Mouse (Mus musculus) hindbrain, embryonic 12.5 days (tissue): ENCODE data around the gene Rab25. TPM values are rescaled to one million over a fixed set of nuclear protein-coding genes. Genes with fewer than 3 reads are reported as not detected.

Experiments
- microRNA counts: library from miRNA; unstranded; fragments of <30 nt; microRNA quantifications from one replicate; lab custom pipeline; 2017
- microRNA-seq: library from miRNA; unstranded; fragments of <30 nt; microRNA quantifications from one replicate; pipeline ENCODE4, GENCODE M21; 2017
- polyA plus RNA-seq: library from polyadenylated mRNA; unstranded; fragments of >200 nt; fragmentation: Nextera tagmentation; extraction: Ambion mirVana; gene quantifications from 2 replicates; pipeline ENCODE4 v1.2.1, GENCODE M21; 2016

Gene Rab25
- polyA plus RNA-seq, 1 experiment from 2014 or later: 2.4 TPM

MicroRNA genes within 50 kb of the gene (microRNA counts, 519-probe panel; counts per million panel counts)
- microRNA mmu-miR-1905 (lab: Ali Mortazavi, UCI): 470 counts per million, percentile 58 among the panel's probes with 10 or more counts

Small RNA genes lying within 50 kb of the gene (microRNA-seq; reads per million reads assigned to microRNA genes)
- gene Mir1905: not detected

Other genes starting within 250 kb of the Rab25 start
- 142 and 145 TPM in 2 replicates for gene Glmp, start 223.3 kb downstream of the Rab25 start, polyA plus RNA-seq
- gene Tmem79, start 212.2 kb downstream of the Rab25 start, polyA plus RNA-seq: 1.7 and 2.1 TPM in 2 replicates
- 83.3 and 83.8 TPM in 2 replicates for gene Smg5, start 212.0 kb downstream of the Rab25 start, polyA plus RNA-seq
- 2.2 and 2.8 TPM in 2 replicates for gene Paqr6, start 183.7 kb downstream of the Rab25 start, polyA plus RNA-seq
- gene Bglap3, start 175.6 kb downstream of the Rab25 start, polyA plus RNA-seq: not detected in 2 replicates
- not detected in 2 replicates for gene Bglap2, start 169.6 kb downstream of the Rab25 start, polyA plus RNA-seq
- not detected in 2 replicates for gene Bglap, start 163.8 kb downstream of the Rab25 start, polyA plus RNA-seq
- 73.3 and 82.3 TPM in 2 replicates for gene Pmf1, start 138.0 kb downstream of the Rab25 start, polyA plus RNA-seq
- 24.9 and 25.9 TPM in 2 replicates for gene Slc25a44, start 123.2 kb downstream of the Rab25 start, polyA plus RNA-seq
- 17.1 and 18.4 TPM in 2 replicates for gene Sema4a, start 87.1 kb downstream of the Rab25 start, polyA plus RNA-seq
- 48.9 and 61.6 TPM in 2 replicates for gene Lmna, start 38.3 kb downstream of the Rab25 start, polyA plus RNA-seq
- 44.2 and 44.5 TPM in 2 replicates for gene Mex3a, start 15.9 kb downstream of the Rab25 start, polyA plus RNA-seq
- 124 and 140 TPM in 2 replicates for gene Lamtor2, start 4.8 kb upstream of the Rab25 start, polyA plus RNA-seq
- 59.4 and 60.7 TPM in 2 replicates for gene Ubqln4, start 5.5 kb upstream of the Rab25 start, polyA plus RNA-seq
- 152 and 155 TPM in 2 replicates for gene Ssr2, start 27.6 kb upstream of the Rab25 start, polyA plus RNA-seq
- gene Arhgef2, start 57.7 kb upstream of the Rab25 start, polyA plus RNA-seq: 171 and 179 TPM in 2 replicates
- not detected in 2 replicates for gene Rxfp4, start 104.8 kb upstream of the Rab25 start, polyA plus RNA-seq
- gene Khdc4, start 137.5 kb upstream of the Rab25 start, polyA plus RNA-seq: 117 and 119 TPM in 2 replicates
- 43.6 and 47.1 TPM in 2 replicates for gene Rit1, start 168.5 kb upstream of the Rab25 start, polyA plus RNA-seq
- 153 and 157 TPM in 2 replicates for gene Syt11, start 226.9 kb upstream of the Rab25 start, polyA plus RNA-seq